ENCODE assay signal across 25 mouse cellular contexts in genomic region chr5:74469620-74470019, GRCm38 (mm10).
DNase-seq lines count a peak whose midpoint lies in the region; ATAC-seq and TF ChIP-seq lines count a peak whose summit lies in the region.
"Had no signal": no experiment of that assay in that cellular context is flagged by ENCODE, and none has a peak within 500 bp of the region (broad histone marks: within the 10 kb centered on the region; RNA-seq: fewer than 3 reads in every experiment).

No protein-coding gene starts in this region.

- no peaks in the 10 kb centered on the region for H3K36me3 ChIP-seq in intestine, embryonic 14.5 days (ENCODE audit: control insufficient read depth, insufficient read depth, low read length)
- no peaks in the 10 kb centered on the region for H3K36me3 ChIP-seq in intestine, postnatal 0 days (ENCODE audit: control insufficient read depth, insufficient read depth)
- H3K36me3 ChIP-seq in kidney, embryonic 15.5 days = no peaks in the 10 kb centered on the region
- no peaks in the 10 kb centered on the region for H3K36me3 ChIP-seq in limb, embryonic 11.5 days (ENCODE audit: control insufficient read depth, insufficient read depth, low read length)
- H3K36me3 ChIP-seq in limb, embryonic 10.5 days = no peaks in the 10 kb centered on the region
- H3K36me3 ChIP-seq in limb, embryonic 12.5 days = no peaks in the 10 kb centered on the region
- H3K36me3 ChIP-seq in midbrain, embryonic 16.5 days (ENCODE audit: control insufficient read depth, insufficient read depth, low read length) = no peaks in the 10 kb centered on the region
- H3K36me3 ChIP-seq: embryonic facial prominence, embryonic 13.5 days; embryonic facial prominence, embryonic 15.5 days; forebrain, embryonic 10.5 days; forebrain, embryonic 12.5 days had no signal

- ATAC-seq in intestine, embryonic 14.5 days (replicated peaks; ENCODE audit: low FRiP score, low TSS enrichment, low read depth) = no peak
- no peak for ATAC-seq in intestine, postnatal 0 days
- peak; percentile 71; the same call in 1 of the 2 replicates for ATAC-seq in kidney, embryonic 15.5 days (replicated peaks; ENCODE audit: low FRiP score)
- ATAC-seq in limb, embryonic 11.5 days (ENCODE audit: insufficient number of reproducible peaks, low FRiP score, low TSS enrichment, low read depth) = no peak; the same call in 1 of the 2 replicates
- ATAC-seq in limb, embryonic 12.5 days (ENCODE audit: insufficient number of reproducible peaks, insufficient read depth, low FRiP score, low TSS enrichment, low read depth) = peak; percentile 66
- ATAC-seq in midbrain, embryonic 16.5 days = no peak
- ATAC-seq: forebrain, embryonic 14.5 days had no signal

- DNase-seq in intestine, embryonic 14.5 days (ENCODE audit: low spot score) = no peak
- DNase-seq in kidney, postnatal 14 days = no peak
- no peak for DNase-seq in limb, embryonic 11.5 days (ENCODE audit: low spot score)
- no peak for DNase-seq in limb, embryonic 10.5 days (ENCODE audit: low spot score)
- DNase-seq: adrenal gland, adult 2 months; adrenal gland, postnatal 10 days; adrenal gland, postnatal 25 days; B cell, adult 2 months; cerebellum, adult 11 months; cerebellum, adult 18-20 months; cerebellum, adult 8-10 months; cerebellum, adult 9-11 months; cerebellum, postnatal 14 days; cerebellum, postnatal 36 days; embryo, embryonic 11 days had no signal

- H3K9ac ChIP-seq in intestine, embryonic 14.5 days (ENCODE audit: low read length) = no peak overlapping the region
- H3K9ac ChIP-seq in intestine, postnatal 0 days (ENCODE audit: low read depth, low read length) = no peak overlapping the region
- H3K9ac ChIP-seq in kidney, embryonic 15.5 days = no peak overlapping the region
- H3K9ac ChIP-seq in limb, embryonic 11.5 days (ENCODE audit: low read length) = no peak overlapping the region
- H3K9ac ChIP-seq in limb, embryonic 12.5 days (replicated peaks) = no peak overlapping the region
- no peak overlapping the region for H3K9ac ChIP-seq in midbrain, embryonic 16.5 days (ENCODE audit: low read depth, low read length)
- H3K9ac ChIP-seq: embryonic facial prominence, embryonic 13.5 days; embryonic facial prominence, embryonic 15.5 days; forebrain, embryonic 12.5 days had no signal

- WGBS in intestine, embryonic 14.5 days = 24% methylated on average over 1 of the region's 1 CpGs
- 59% methylated on average over 1 of the region's 1 CpGs for WGBS in intestine, postnatal 0 days
- WGBS in kidney, embryonic 15.5 days = 19% methylated on average over 1 of the region's 1 CpGs
- WGBS in limb, embryonic 11.5 days = 18% methylated on average over 1 of the region's 1 CpGs
- WGBS in limb, embryonic 10.5 days = 32% methylated on average over 1 of the region's 1 CpGs
- WGBS in limb, embryonic 12.5 days = 30% methylated on average over 1 of the region's 1 CpGs
- 96% methylated on average over 1 of the region's 1 CpGs for WGBS in midbrain, embryonic 16.5 days

- TF ChIP-seq CTCF in intestine, postnatal 0 days (IDR thresholded peaks at IDR 0.05; ENCODE audit: low read depth) = no peak

- H3K27ac ChIP-seq in intestine, embryonic 14.5 days (ENCODE audit: low read depth) = peak overlapping the region; percentile 51; the same call in 1 of the 2 replicates
- no peak overlapping the region for H3K27ac ChIP-seq in intestine, postnatal 0 days (ENCODE audit: low read depth, low read length)
- H3K27ac ChIP-seq in kidney, embryonic 15.5 days = peak overlapping the region; percentile 52
- H3K27ac ChIP-seq in limb, embryonic 11.5 days (replicated peaks; ENCODE audit: low read depth, low read length) = 0 out of 2 replicates have a peak overlapping the region, but pooled peaks have one; percentile 0
- no peak overlapping the region for H3K27ac ChIP-seq in limb, embryonic 10.5 days
- peak overlapping the region; percentile 43 for H3K27ac ChIP-seq in limb, embryonic 12.5 days
- no peak overlapping the region for H3K27ac ChIP-seq in midbrain, embryonic 16.5 days (ENCODE audit: low read length)
- H3K27ac ChIP-seq: embryonic facial prominence, embryonic 13.5 days; embryonic facial prominence, embryonic 15.5 days; forebrain, embryonic 10.5 days; forebrain, embryonic 12.5 days had no signal

- no peak overlapping the region for H3K4me3 ChIP-seq in intestine, embryonic 14.5 days (ENCODE audit: low read depth, low read length)
- no peak overlapping the region for H3K4me3 ChIP-seq in intestine, postnatal 0 days (ENCODE audit: low read depth, low read length)
- no peak overlapping the region for H3K4me3 ChIP-seq in kidney, embryonic 15.5 days (replicated peaks)
- no peak overlapping the region for H3K4me3 ChIP-seq in limb, embryonic 11.5 days (ENCODE audit: low read depth, low read length)
- no peak overlapping the region for H3K4me3 ChIP-seq in limb, embryonic 10.5 days
- no peak overlapping the region for H3K4me3 ChIP-seq in limb, embryonic 12.5 days (replicated peaks)
- H3K4me3 ChIP-seq in midbrain, embryonic 16.5 days (ENCODE audit: low read depth, low read length) = no peak overlapping the region
- H3K4me3 ChIP-seq: embryonic facial prominence, embryonic 13.5 days; embryonic facial prominence, embryonic 15.5 days; erythroblast, embryonic 14.5 days; forebrain, embryonic 10.5 days; forebrain, embryonic 12.5 days had no signal

- H3K9me3 ChIP-seq in intestine, embryonic 14.5 days (ENCODE audit: control insufficient read depth, low read length) = no peaks in the 10 kb centered on the region
- no peaks in the 10 kb centered on the region for H3K9me3 ChIP-seq in intestine, postnatal 0 days (ENCODE audit: control insufficient read depth)
- H3K9me3 ChIP-seq in kidney, embryonic 15.5 days (replicated peaks) = no peaks in the 10 kb centered on the region
- H3K9me3 ChIP-seq in limb, embryonic 11.5 days (ENCODE audit: control insufficient read depth, low read length) = no peaks in the 10 kb centered on the region
- H3K9me3 ChIP-seq in limb, embryonic 10.5 days (replicated peaks) = no peaks in the 10 kb centered on the region
- H3K9me3 ChIP-seq in limb, embryonic 12.5 days = no peaks in the 10 kb centered on the region
- H3K9me3 ChIP-seq in midbrain, embryonic 16.5 days (replicated peaks; ENCODE audit: control insufficient read depth, low read length, poor library complexity, severe bottlenecking) = no peaks in the 10 kb centered on the region
- H3K9me3 ChIP-seq: embryonic facial prominence, embryonic 13.5 days; embryonic facial prominence, embryonic 15.5 days; forebrain, embryonic 10.5 days; forebrain, embryonic 12.5 days had no signal

- no peak overlapping the region for H3K4me2 ChIP-seq in intestine, embryonic 14.5 days (ENCODE audit: low read length)
- H3K4me2 ChIP-seq in intestine, postnatal 0 days (replicated peaks; ENCODE audit: low read depth) = no peak overlapping the region
- no peak overlapping the region for H3K4me2 ChIP-seq in kidney, embryonic 15.5 days
- H3K4me2 ChIP-seq in limb, embryonic 11.5 days (ENCODE audit: low read depth, severe bottlenecking) = no peak overlapping the region
- H3K4me2 ChIP-seq in limb, embryonic 12.5 days = no peak overlapping the region
- H3K4me2 ChIP-seq in midbrain, embryonic 16.5 days (ENCODE audit: low read length) = no peak overlapping the region
- H3K4me2 ChIP-seq: embryonic facial prominence, embryonic 13.5 days; embryonic facial prominence, embryonic 15.5 days; forebrain, embryonic 12.5 days had no signal

- no peaks in the 10 kb centered on the region for H3K27me3 ChIP-seq in intestine, embryonic 14.5 days (replicated peaks; ENCODE audit: control insufficient read depth, insufficient read depth, low read length)
- no peaks in the 10 kb centered on the region for H3K27me3 ChIP-seq in intestine, postnatal 0 days (replicated peaks; ENCODE audit: control insufficient read depth, insufficient read depth, low read length)
- H3K27me3 ChIP-seq in kidney, embryonic 15.5 days = no peaks in the 10 kb centered on the region
- H3K27me3 ChIP-seq in limb, embryonic 11.5 days (ENCODE audit: control insufficient read depth, insufficient read depth, low read length) = no peaks in the 10 kb centered on the region
- H3K27me3 ChIP-seq in limb, embryonic 10.5 days (ENCODE audit: low read depth, poor library complexity, severe bottlenecking) = no peaks in the 10 kb centered on the region
- no peaks in the 10 kb centered on the region for H3K27me3 ChIP-seq in limb, embryonic 12.5 days
- H3K27me3 ChIP-seq in midbrain, embryonic 16.5 days (ENCODE audit: control insufficient read depth, insufficient read depth, low read depth, low read length) = no peaks in the 10 kb centered on the region
- H3K27me3 ChIP-seq: embryonic facial prominence, embryonic 13.5 days; embryonic facial prominence, embryonic 15.5 days; forebrain, embryonic 12.5 days had no signal

- peaks cover 15% of the 10 kb centered on the region for H3K4me1 ChIP-seq in intestine, embryonic 14.5 days (replicated peaks; ENCODE audit: control insufficient read depth, insufficient read depth, low read length)
- H3K4me1 ChIP-seq in intestine, postnatal 0 days (replicated peaks; ENCODE audit: control insufficient read depth, insufficient read depth, low read length) = no peaks in the 10 kb centered on the region
- peaks cover 5% of the 10 kb centered on the region; the same call in 1 of the 2 replicates for H3K4me1 ChIP-seq in kidney, embryonic 15.5 days
- H3K4me1 ChIP-seq in limb, embryonic 11.5 days (ENCODE audit: control insufficient read depth, insufficient read depth, low read length) = no peaks in the 10 kb centered on the region
- peaks cover 36% of the 10 kb centered on the region for H3K4me1 ChIP-seq in limb, embryonic 10.5 days
- H3K4me1 ChIP-seq in limb, embryonic 12.5 days (replicated peaks) = peaks cover 26% of the 10 kb centered on the region
- no peaks in the 10 kb centered on the region for H3K4me1 ChIP-seq in midbrain, embryonic 16.5 days (ENCODE audit: control insufficient read depth, insufficient read depth, low read length)
- H3K4me1 ChIP-seq: forebrain, embryonic 10.5 days; forebrain, embryonic 12.5 days had no signal

Comparison
In these comparisons a context has a peak if more than half of its experiments do, and no peak if none do; other contexts are left out.
1. ATAC-seq: peak in kidney, embryonic 15.5 days (single experiment) and limb, embryonic 12.5 days (single experiment); none in intestine, embryonic 14.5 days (single experiment), intestine, postnatal 0 days (single experiment), limb, embryonic 11.5 days (single experiment) and midbrain, embryonic 16.5 days (single experiment).
2. H3K27ac ChIP-seq: peak in intestine, embryonic 14.5 days (single experiment), kidney, embryonic 15.5 days (single experiment), limb, embryonic 11.5 days (single experiment) and limb, embryonic 12.5 days (single experiment); none in intestine, postnatal 0 days (single experiment), limb, embryonic 10.5 days (single experiment) and midbrain, embryonic 16.5 days (single experiment).